Mouse (Mus musculus): ENCODE results near the gene Ercc6. TPM values are rescaled to one million over a fixed set of nuclear protein-coding genes. Genes with fewer than 3 reads are reported as not detected.
A peak's percentile ranks its signal among the peaks of the same experiment; 100 is the strongest.

Gene Ercc6
- polyA plus RNA-seq, 1 experiment from 2014 or later, result 16.0 TPM

DNA sequence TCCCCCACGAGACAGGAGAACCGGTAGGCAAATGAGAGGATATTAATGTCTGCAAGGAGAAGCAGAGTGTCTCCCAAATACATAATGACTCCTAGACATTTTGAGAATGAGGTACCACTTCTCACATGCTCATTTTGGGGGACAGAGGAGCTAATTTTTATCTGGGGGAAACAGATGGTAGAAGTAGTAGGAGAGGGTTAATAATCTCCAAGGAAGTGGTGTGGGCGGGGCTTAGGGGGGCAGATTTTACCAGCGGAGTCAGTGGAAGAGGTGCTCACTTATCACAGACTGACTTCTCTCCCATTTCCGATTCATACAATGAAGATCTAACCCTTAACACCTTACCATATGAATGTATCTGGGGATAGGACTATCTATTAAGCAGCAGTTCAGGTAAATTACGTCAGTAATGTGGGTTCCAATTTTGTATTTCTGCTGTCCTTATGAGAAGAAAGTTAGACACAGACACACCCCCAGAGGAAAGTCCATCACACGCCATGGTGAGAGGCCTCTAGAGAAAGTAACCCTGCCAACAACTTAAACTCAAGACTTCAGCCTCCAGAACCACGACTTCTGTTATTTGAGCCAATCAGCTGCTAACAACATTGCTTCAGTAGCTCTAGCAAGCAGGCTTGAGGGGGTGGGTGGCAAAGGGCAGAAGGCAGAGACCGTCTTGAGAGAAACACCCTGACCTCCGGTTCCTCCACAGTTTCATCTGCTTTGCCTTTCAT, 5.1 kb upstream of the Ercc6 start:
- H3K9me3 ChIP-seq (ENCODE audit: control insufficient read depth, low read length), result no peaks in the 10 kb centered on the region
- H3K36me3 ChIP-seq (ENCODE audit: control insufficient read depth, insufficient read depth, low read length), result no peaks in the 10 kb centered on the region
- H3K9ac ChIP-seq (ENCODE audit: low read length), result no peak overlapping the region
- no peak overlapping the region for H3K4me3 ChIP-seq (ENCODE audit: low read depth, low read length)
- H3K4me1 ChIP-seq (replicated peaks; ENCODE audit: control insufficient read depth, insufficient read depth, low read length), result no peaks in the 10 kb centered on the region
- ATAC-seq (replicated peaks; ENCODE audit: low FRiP score, low TSS enrichment, low read depth) (no peak), DNase-seq (ENCODE audit: low spot score) (no peak)
- WGBS, result 50% methylated on average over 10 of the region's 10 CpGs
- H3K27me3 ChIP-seq (replicated peaks; ENCODE audit: control insufficient read depth, insufficient read depth, low read length), result no peaks in the 10 kb centered on the region
- H3K4me2 ChIP-seq (ENCODE audit: low read length), result no peak overlapping the region
- no peak overlapping the region for H3K27ac ChIP-seq (ENCODE audit: low read depth)

DNA sequence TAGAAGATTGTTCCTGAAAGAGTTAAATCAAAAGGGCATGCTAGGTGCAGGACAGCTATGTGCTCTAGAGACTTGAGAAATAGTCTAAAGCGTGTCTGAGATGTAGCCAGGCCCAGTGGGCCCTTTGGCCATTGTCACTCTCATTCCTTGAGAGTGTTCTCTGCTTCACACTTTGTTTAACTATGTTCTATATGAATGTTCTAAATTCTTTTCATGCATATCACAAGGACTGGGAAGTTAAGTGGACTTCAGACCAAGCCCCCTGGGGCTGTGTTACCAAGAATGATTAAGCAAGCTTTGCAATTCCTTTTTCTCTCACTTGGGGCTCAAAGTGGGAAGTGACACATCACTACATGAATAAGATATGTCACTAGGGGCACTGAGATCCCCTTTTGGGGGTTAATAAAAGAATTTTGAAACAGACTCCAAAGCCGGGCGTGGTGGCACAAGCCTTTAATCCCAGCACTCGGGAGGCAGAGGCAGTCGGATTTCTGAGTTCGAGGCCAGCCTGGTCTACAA, 3.8 kb upstream of the Ercc6 start:
- DNase-seq (ENCODE audit: low spot score), result no peak
- Histone ChIP-seq H3K9ac (ENCODE audit: low read length) (no peak overlapping the region), H3K27me3 (replicated peaks; ENCODE audit: control insufficient read depth, insufficient read depth, low read length) (no peaks in the 10 kb centered on the region), H3K4me3 (ENCODE audit: low read depth, low read length) (no peak overlapping the region), H3K36me3 (ENCODE audit: control insufficient read depth, insufficient read depth, low read length) (no peaks in the 10 kb centered on the region), H3K4me1 (replicated peaks; ENCODE audit: control insufficient read depth, insufficient read depth, low read length) (peaks cover 6% of the 10 kb centered on the region), H3K9me3 (ENCODE audit: control insufficient read depth, low read length) (no peaks in the 10 kb centered on the region), H3K27ac (ENCODE audit: low read depth) (no peak overlapping the region), H3K4me2 (ENCODE audit: low read length) (no peak overlapping the region)
- 89% methylated on average over 6 of the region's 6 CpGs for WGBS
- no peak for ATAC-seq (replicated peaks; ENCODE audit: low FRiP score, low TSS enrichment, low read depth)

DNA sequence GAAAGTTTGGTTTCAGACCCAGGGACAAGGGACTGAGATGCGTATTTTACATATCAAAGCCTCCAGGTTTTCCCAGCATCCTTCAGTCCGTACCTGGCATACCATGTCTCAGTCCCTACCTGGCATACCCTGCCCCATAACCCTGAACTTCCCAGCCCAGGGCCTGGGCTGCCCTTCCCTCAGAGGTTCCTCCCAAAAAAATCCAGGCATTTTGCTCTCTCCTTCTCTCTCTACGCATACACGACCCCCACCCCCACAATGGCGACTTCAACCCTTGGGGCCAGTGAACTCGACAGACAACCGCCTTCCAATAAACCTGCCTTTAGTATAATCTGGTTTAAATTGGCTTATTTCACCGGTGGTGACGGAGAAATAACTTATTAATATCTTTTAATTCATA, 409 bp upstream of the Ercc6 start:
- Histone ChIP-seq H3K9ac (ENCODE audit: low read length) (peak overlapping the region; percentile 75; the same call in 1 of the 2 replicates), H3K9me3 (ENCODE audit: control insufficient read depth, low read length) (no peaks in the 10 kb centered on the region), H3K4me1 (replicated peaks; ENCODE audit: control insufficient read depth, insufficient read depth, low read length) (peaks cover 9% of the 10 kb centered on the region), H3K4me2 (ENCODE audit: low read length) (peak overlapping the region; percentile 70), H3K36me3 (ENCODE audit: control insufficient read depth, insufficient read depth, low read length) (peaks cover 15% of the 10 kb centered on the region), H3K27ac (ENCODE audit: low read depth) (no peak overlapping the region), H3K27me3 (replicated peaks; ENCODE audit: control insufficient read depth, insufficient read depth, low read length) (no peaks in the 10 kb centered on the region), H3K4me3 (ENCODE audit: low read depth, low read length) (peak overlapping the region; percentile 80)
- ATAC-seq (replicated peaks; ENCODE audit: low FRiP score, low TSS enrichment, low read depth) (peak; percentile 24; the same call in 1 of the 2 replicates), DNase-seq (ENCODE audit: low spot score) (no peak)
- 40% methylated on average over 9 of the region's 9 CpGs for WGBS

DNA sequence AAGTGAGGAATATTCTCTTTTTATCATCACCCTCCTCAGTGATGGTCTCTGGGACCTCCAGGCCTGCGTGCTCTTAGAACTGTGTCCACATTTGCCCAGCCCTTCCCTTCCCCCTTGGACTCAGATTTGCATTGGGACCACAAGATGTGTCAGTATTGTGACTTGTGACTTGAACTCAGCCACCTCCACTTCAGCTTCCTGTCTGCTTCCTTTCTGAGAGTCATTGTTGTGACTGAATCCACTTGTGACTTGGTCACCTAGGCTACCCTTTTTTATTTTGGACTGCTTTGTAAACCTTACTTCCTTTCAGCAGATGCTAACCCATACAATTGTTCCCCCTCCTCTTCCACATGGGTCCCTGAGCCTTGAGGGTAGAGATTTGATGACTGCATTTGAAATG, 2.8 kb downstream of the Ercc6 start:
- Histone ChIP-seq H3K27ac (ENCODE audit: low read depth) (no peak overlapping the region), H3K36me3 (ENCODE audit: control insufficient read depth, insufficient read depth, low read length) (peaks cover 42% of the 10 kb centered on the region), H3K9ac (ENCODE audit: low read length) (no peak overlapping the region), H3K27me3 (replicated peaks; ENCODE audit: control insufficient read depth, insufficient read depth, low read length) (no peaks in the 10 kb centered on the region), H3K4me1 (replicated peaks; ENCODE audit: control insufficient read depth, insufficient read depth, low read length) (peaks cover 9% of the 10 kb centered on the region), H3K4me3 (ENCODE audit: low read depth, low read length) (no peak overlapping the region), H3K9me3 (ENCODE audit: control insufficient read depth, low read length) (no peaks in the 10 kb centered on the region), H3K4me2 (ENCODE audit: low read length) (no peak overlapping the region)
- DNase-seq (ENCODE audit: low spot score) (no peak), ATAC-seq (replicated peaks; ENCODE audit: low FRiP score, low TSS enrichment, low read depth) (no peak)
- 89% methylated on average over 1 of the region's 1 CpGs for WGBS

DNA sequence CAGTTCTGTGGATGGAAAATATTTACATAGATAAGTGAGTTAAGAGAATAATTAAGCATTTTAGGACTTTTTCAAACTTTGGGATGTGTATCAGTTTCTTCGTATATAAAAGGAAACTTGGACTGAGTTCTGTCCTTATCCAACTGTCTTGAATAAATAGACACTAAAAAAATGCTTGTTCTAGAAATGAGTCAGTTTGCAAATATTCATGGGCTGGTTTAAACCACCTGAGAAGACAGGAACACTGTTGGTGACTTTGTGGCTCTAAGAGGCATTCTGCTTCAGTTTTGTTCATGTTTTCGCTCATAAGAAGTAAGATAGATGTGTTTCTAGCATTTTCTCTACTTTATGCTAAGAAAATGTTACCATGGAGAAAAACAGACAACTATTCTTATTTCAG, 5.2 kb downstream of the Ercc6 start:
- Histone ChIP-seq H3K36me3 (ENCODE audit: control insufficient read depth, insufficient read depth, low read length) (peaks cover 61% of the 10 kb centered on the region), H3K9ac (ENCODE audit: low read length) (no peak overlapping the region), H3K27me3 (replicated peaks; ENCODE audit: control insufficient read depth, insufficient read depth, low read length) (no peaks in the 10 kb centered on the region), H3K4me1 (replicated peaks; ENCODE audit: control insufficient read depth, insufficient read depth, low read length) (peaks cover 9% of the 10 kb centered on the region), H3K4me2 (ENCODE audit: low read length) (no peak overlapping the region), H3K9me3 (ENCODE audit: control insufficient read depth, low read length) (no peaks in the 10 kb centered on the region), H3K27ac (ENCODE audit: low read depth) (no peak overlapping the region), H3K4me3 (ENCODE audit: low read depth, low read length) (no peak overlapping the region)
- ATAC-seq (replicated peaks; ENCODE audit: low FRiP score, low TSS enrichment, low read depth) (no peak), DNase-seq (ENCODE audit: low spot score) (no peak)
- 98% methylated on average over 2 of the region's 2 CpGs for WGBS

DNA sequence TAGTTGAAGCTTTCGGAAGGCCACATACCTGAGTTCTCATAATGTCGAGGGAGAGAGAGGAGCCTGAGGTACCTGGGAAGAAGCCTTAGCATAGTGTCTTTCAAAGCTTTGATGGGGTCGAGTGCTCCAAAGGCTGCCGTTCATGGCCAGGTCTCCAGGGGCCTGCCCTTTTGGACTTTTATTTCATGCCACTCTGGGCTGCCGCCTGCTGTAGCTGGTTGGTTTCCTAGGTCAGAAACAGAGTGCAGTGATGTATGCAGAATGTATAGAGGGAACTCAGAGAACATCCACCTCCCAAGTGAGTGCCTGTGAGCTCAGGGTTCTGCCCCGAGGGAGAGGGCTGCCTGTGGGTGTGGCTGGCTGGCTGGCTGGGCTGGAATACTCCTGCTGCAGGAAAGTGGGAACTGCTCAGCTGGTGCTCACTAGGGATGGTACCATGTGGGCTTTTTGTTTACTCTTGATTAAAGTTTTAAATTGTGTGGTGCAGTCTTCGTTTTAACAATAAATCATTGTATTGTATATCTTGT, 7.1 kb downstream of the Ercc6 start:
- 76% methylated on average over 7 of the region's 7 CpGs for WGBS
- no peaks in the 10 kb centered on the region for H3K4me1 ChIP-seq (replicated peaks; ENCODE audit: control insufficient read depth, insufficient read depth, low read length)
- no peak for ATAC-seq (replicated peaks; ENCODE audit: low FRiP score, low TSS enrichment, low read depth)
- H3K27me3 ChIP-seq (replicated peaks; ENCODE audit: control insufficient read depth, insufficient read depth, low read length), result no peaks in the 10 kb centered on the region
- H3K4me2 ChIP-seq (ENCODE audit: low read length), result no peak overlapping the region
- no peak overlapping the region for H3K4me3 ChIP-seq (ENCODE audit: low read depth, low read length)
- H3K9ac ChIP-seq (ENCODE audit: low read length), result no peak overlapping the region
- no peak for DNase-seq (ENCODE audit: low spot score)
- peaks cover 61% of the 10 kb centered on the region for H3K36me3 ChIP-seq (ENCODE audit: control insufficient read depth, insufficient read depth, low read length)
- no peak overlapping the region for H3K27ac ChIP-seq (ENCODE audit: low read depth)
- H3K9me3 ChIP-seq (ENCODE audit: control insufficient read depth, low read length), result no peaks in the 10 kb centered on the region

DNA sequence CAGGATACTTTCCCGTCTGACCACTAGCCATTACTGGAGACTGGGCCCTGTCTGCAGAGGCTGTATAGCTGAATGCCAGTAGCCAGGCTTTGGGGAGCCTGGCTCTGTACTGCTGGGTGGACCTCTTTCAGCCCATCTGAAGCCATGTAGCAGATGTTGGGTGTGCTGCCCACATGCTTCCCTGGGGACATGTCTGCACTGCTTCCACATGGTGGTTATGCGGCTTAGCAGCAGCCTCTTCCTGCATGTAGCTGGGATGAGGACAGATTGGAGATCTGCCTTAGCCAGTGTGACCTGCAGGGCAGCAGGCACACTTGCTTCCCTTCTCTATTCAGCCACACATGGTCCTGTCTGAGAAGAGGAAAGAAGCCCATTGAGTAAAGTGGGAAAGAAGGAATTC, 9.0 kb downstream of the Ercc6 start:
- no peak overlapping the region for H3K4me2 ChIP-seq (ENCODE audit: low read length)
- H3K27ac ChIP-seq (ENCODE audit: low read depth), result no peak overlapping the region
- H3K9me3 ChIP-seq (ENCODE audit: control insufficient read depth, low read length), result no peaks in the 10 kb centered on the region
- no peak for ATAC-seq (replicated peaks; ENCODE audit: low FRiP score, low TSS enrichment, low read depth)
- DNase-seq (ENCODE audit: low spot score), result no peak
- WGBS, result 91% methylated on average over 2 of the region's 2 CpGs
- no peak overlapping the region for H3K9ac ChIP-seq (ENCODE audit: low read length)
- H3K36me3 ChIP-seq (ENCODE audit: control insufficient read depth, insufficient read depth, low read length), result peaks cover 69% of the 10 kb centered on the region
- H3K4me3 ChIP-seq (ENCODE audit: low read depth, low read length), result no peak overlapping the region
- no peaks in the 10 kb centered on the region for H3K4me1 ChIP-seq (replicated peaks; ENCODE audit: control insufficient read depth, insufficient read depth, low read length)
- H3K27me3 ChIP-seq (replicated peaks; ENCODE audit: control insufficient read depth, insufficient read depth, low read length), result no peaks in the 10 kb centered on the region

DNA sequence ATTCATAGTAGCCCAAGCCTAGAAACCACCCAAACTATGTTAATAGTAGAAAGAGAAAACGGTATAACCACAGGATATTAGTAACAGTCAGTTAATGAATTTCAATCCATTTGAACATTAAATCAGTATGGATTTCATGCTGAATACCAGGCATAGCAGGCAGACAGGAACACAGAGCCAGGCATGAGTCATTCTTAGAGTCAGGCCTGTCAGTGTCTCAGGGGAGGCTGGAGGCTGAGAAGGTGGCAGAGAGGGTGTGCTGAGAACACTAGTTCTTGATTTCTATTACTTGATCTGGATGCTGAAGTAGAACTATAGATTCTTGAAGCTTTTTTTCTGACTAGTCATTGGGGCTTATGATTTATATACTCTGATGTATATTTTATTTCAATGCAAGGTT, 10.8 kb downstream of the Ercc6 start:
- H3K4me3 ChIP-seq (ENCODE audit: low read depth, low read length), result no peak overlapping the region
- H3K4me2 ChIP-seq (ENCODE audit: low read length), result no peak overlapping the region
- no peaks in the 10 kb centered on the region for H3K4me1 ChIP-seq (replicated peaks; ENCODE audit: control insufficient read depth, insufficient read depth, low read length)
- no peak overlapping the region for H3K9ac ChIP-seq (ENCODE audit: low read length)
- 78% methylated on average over 1 of the region's 1 CpGs for WGBS
- DNase-seq (ENCODE audit: low spot score), result no peak
- H3K9me3 ChIP-seq (ENCODE audit: control insufficient read depth, low read length), result no peaks in the 10 kb centered on the region
- no peak overlapping the region for H3K27ac ChIP-seq (ENCODE audit: low read depth)
- no peak for ATAC-seq (replicated peaks; ENCODE audit: low FRiP score, low TSS enrichment, low read depth)
- no peaks in the 10 kb centered on the region for H3K27me3 ChIP-seq (replicated peaks; ENCODE audit: control insufficient read depth, insufficient read depth, low read length)
- H3K36me3 ChIP-seq (ENCODE audit: control insufficient read depth, insufficient read depth, low read length), result peaks cover 67% of the 10 kb centered on the region

Measured in intestine, embryonic 14.5 days (tissue).